16 mouse cellular contexts compared by ENCODE assay signal in genomic region chr10:3308180-3308820, GRCm38 (mm10). TPM values are rescaled to one million over a fixed set of nuclear protein-coding genes. Genes with fewer than 3 reads are reported as not detected.
DNase-seq lines count a peak whose midpoint lies in the region; ATAC-seq and TF ChIP-seq lines count a peak whose summit lies in the region.
"Had no signal": no experiment of that assay in that cellular context is flagged by ENCODE, and none has a peak within 500 bp of the region (broad histone marks: within the 10 kb centered on the region; RNA-seq: fewer than 3 reads in every experiment).

No protein-coding gene starts in this region.

- no peak overlapping the region for H3K4me2 ChIP-seq in hindbrain, postnatal 0 days (ENCODE audit: low read depth, low read length)
- H3K4me2 ChIP-seq in hindbrain, embryonic 12.5 days (replicated peaks), result no peak overlapping the region

- H3K36me3 ChIP-seq in hindbrain, postnatal 0 days (ENCODE audit: insufficient read depth, low read length), result no peaks in the 10 kb centered on the region
- no peaks in the 10 kb centered on the region for H3K36me3 ChIP-seq in hindbrain, embryonic 12.5 days
- H3K36me3 ChIP-seq: embryonic facial prominence, embryonic 10.5 days had no signal

- peak; percentile 18 for DNase-seq in hindbrain, postnatal 0 days (ENCODE audit: low spot score)
- DNase-seq in cerebellum, postnatal 36 days, result peak; percentile 56 to 57
- DNase-seq in kidney, postnatal 14 days, result peak; percentile 50
- no peak for DNase-seq in adrenal gland, adult 8-10 months
- DNase-seq in heart, adult 18-20 months, result no peak
- no peak for DNase-seq in thymus, postnatal 0 days (ENCODE audit: low spot score)
- DNase-seq: gastrocnemius, postnatal 10 days; lung, adult 2 months; thymus, postnatal 36 days had no signal

- no peaks in the 10 kb centered on the region for H3K9me3 ChIP-seq in hindbrain, postnatal 0 days (ENCODE audit: low read length)
- 0 out of 2 replicates have a peak, but pooled peaks cover 9% of the 10 kb centered on the region for H3K9me3 ChIP-seq in hindbrain, embryonic 12.5 days (replicated peaks)

- peak; percentile 49; the same call in 1 of the 2 replicates for ATAC-seq in hindbrain, postnatal 0 days
- ATAC-seq in hindbrain, embryonic 12.5 days (ENCODE audit: low FRiP score), result no peak
- peak; percentile 94 for ATAC-seq in cerebellum, adult (ENCODE audit: insufficient number of reproducible peaks, low FRiP score, low TSS enrichment)

- H3K27me3 ChIP-seq in hindbrain, postnatal 0 days (ENCODE audit: insufficient read depth, low read length), result no peaks in the 10 kb centered on the region
- H3K27me3 ChIP-seq in hindbrain, embryonic 12.5 days, result no peaks in the 10 kb centered on the region

- TF ChIP-seq CTCF in hindbrain, postnatal 0 days (IDR thresholded peaks at IDR 0.05; ENCODE audit: low read depth), result no peak

- H3K27ac ChIP-seq in hindbrain, postnatal 0 days, result no peak overlapping the region
- H3K27ac ChIP-seq in hindbrain, embryonic 12.5 days, result no peak overlapping the region
- H3K27ac ChIP-seq: embryonic facial prominence, embryonic 10.5 days had no signal

- no peak overlapping the region for H3K9ac ChIP-seq in hindbrain, postnatal 0 days (replicated peaks; ENCODE audit: low read length)
- no peak overlapping the region for H3K9ac ChIP-seq in hindbrain, embryonic 12.5 days

- H3K4me1 ChIP-seq in hindbrain, postnatal 0 days (ENCODE audit: insufficient read depth, low read length), result no peaks in the 10 kb centered on the region
- H3K4me1 ChIP-seq in hindbrain, embryonic 12.5 days, result no peaks in the 10 kb centered on the region
- H3K4me1 ChIP-seq: embryonic facial prominence, embryonic 10.5 days had no signal

- 63% methylated on average over 4 of the region's 4 CpGs for WGBS in hindbrain, postnatal 0 days
- WGBS in hindbrain, embryonic 12.5 days, result 88% methylated on average over 4 of the region's 4 CpGs

- no peak overlapping the region for H3K4me3 ChIP-seq in hindbrain, postnatal 0 days (ENCODE audit: low read length)
- H3K4me3 ChIP-seq in hindbrain, embryonic 12.5 days, result no peak overlapping the region
- H3K4me3 ChIP-seq: embryonic facial prominence, embryonic 10.5 days had no signal

RNA-seq across cellular contexts. Expression of gene H60c, which starts 40.7 kb away (rescaled TPM):
- total RNA-seq in hindbrain, postnatal 0 days (2014; rRNA removed), result not detected in 2 replicates
- polyA plus RNA-seq in hindbrain, postnatal 0 days (2015; fragmentation: Nextera tagmentation; extraction: Ambion mirVana), result not detected in 2 replicates
- not detected in 2 replicates for polyA plus RNA-seq in hindbrain, embryonic 12.5 days (2016; fragmentation: Nextera tagmentation; extraction: Ambion mirVana)
- not detected for total RNA-seq in adrenal gland, adult 8-10 months (2022)
- total RNA-seq in heart, adult 18-20 months (2021), result not detected
- polyA plus RNA-seq in thymus, postnatal 0 days (2015; fragmentation: Nextera tagmentation; extraction: Ambion mirVana), result 0.05 TPM in 1 of 2 replicates, not detected in the other
- total RNA-seq: gastrocnemius, postnatal 10 days; layer of hippocampus, postnatal 14 days; megakaryocyte progenitor cell, adult 5-6 weeks had no signal
- polyA plus RNA-seq: C2C12; embryonic facial prominence, embryonic 10.5 days; heart, embryonic 16.5 days had no signal

RNA-seq across cellular contexts. Expression of gene Ppp1r14c, which starts 57.6 kb away (rescaled TPM):
- total RNA-seq in hindbrain, postnatal 0 days (2014; rRNA removed), result 73.1 and 83.1 TPM in 2 replicates
- polyA plus RNA-seq in hindbrain, postnatal 0 days (2015; fragmentation: Nextera tagmentation; extraction: Ambion mirVana), result 93.7 and 101 TPM in 2 replicates
- 20.0 and 21.4 TPM in 2 replicates for polyA plus RNA-seq in hindbrain, embryonic 12.5 days (2016; fragmentation: Nextera tagmentation; extraction: Ambion mirVana)
- 10 to 100 TPM in 2 of 4 experiments, 1 to 10 TPM in 2; 5.5 to 33.1 (median 13.5) TPM for total RNA-seq in adrenal gland, adult 8-10 months (2022)
- total RNA-seq in heart, adult 18-20 months (2021), result 100 to 1,000 TPM; 139 to 191 TPM
- 0.60 and 0.62 TPM in 2 replicates for polyA plus RNA-seq in thymus, postnatal 0 days (2015; fragmentation: Nextera tagmentation; extraction: Ambion mirVana)
- total RNA-seq: megakaryocyte progenitor cell, adult 5-6 weeks had no signal

Comparison
In these comparisons a context has a peak if more than half of its experiments do, and no peak if none do; other contexts are left out.
1. DNase-seq: peak in hindbrain, postnatal 0 days (single experiment), cerebellum, postnatal 36 days (2 of 2) and kidney, postnatal 14 days (single experiment); none in adrenal gland, adult 8-10 months (single experiment), heart, adult 18-20 months (0 of 2) and thymus, postnatal 0 days (single experiment).